Mouse (Mus musculus) stomach, postnatal 0 days (tissue): ENCODE results near the gene Sycp2l.

Experiments
- CTCF ChIP-seq: IDR thresholded peaks from 2 replicates; pipeline ENCODE4 v1.5.1; 2016; ENCODE audit warnings: antibody characterized with exemption, low read depth, mild to moderate bottlenecking, moderate library complexity
- EP300 ChIP-seq: optimal IDR thresholded peaks from 2 replicates; pipeline ENCODE3; 2016; ENCODE audit warnings: antibody characterized with exemption

GRCm38 (mm10) chr13:41216236-41216635 is 102.1 kb downstream of the Sycp2l start:
- no peak for TF ChIP-seq CTCF
- no peak for TF ChIP-seq EP300
